Mouse (Mus musculus) embryonic facial prominence, embryonic 14.5 days (tissue): ENCODE measurements around the gene Dock10. TPM values are rescaled to one million over a fixed set of nuclear protein-coding genes. Genes with fewer than 3 reads are reported as not detected.

Experiments used
- ATAC-seq: fragments of 200-750 bp; cut with Nextera tagmentation; 2 replicates; pipeline ENCODE4 v1.8.0; 2017; ENCODE audit warnings: low read depth, moderate number of reproducible peaks, moderate TSS enrichment
- DNase-seq: peaks from one replicate; pipeline ENCODE4 v3.0.0-alpha.2; 2015; ENCODE audit warnings: low spot score
- H3K27ac ChIP-seq: fragments of 300-500 bp; sonication (generic); replicated peaks from 2 replicates; pipeline ENCODE4 v1.5.1; 2014; ENCODE audit warnings: low read depth, mild to moderate bottlenecking, low read length, moderate library complexity
- H3K27me3 ChIP-seq: fragments of 300-500 bp; sonication (generic); replicated peaks from 2 replicates; pipeline ENCODE4 v1.6.1; 2014; ENCODE audit warnings: low read length; ENCODE audit not compliant: control insufficient read depth, insufficient read depth
- H3K36me3 ChIP-seq: fragments of 300-500 bp; sonication (generic); 2 replicates; pipeline ENCODE4 v1.6.1; 2014; ENCODE audit warnings: low read length, mixed read lengths; ENCODE audit not compliant: control insufficient read depth, insufficient read depth
- H3K4me1 ChIP-seq: fragments of 300-500 bp; sonication (generic); 2 replicates; pipeline ENCODE4 v1.6.1; 2014; ENCODE audit warnings: antibody characterized with exemption, low read length; ENCODE audit not compliant: control insufficient read depth, insufficient read depth
- H3K4me2 ChIP-seq: fragments of 300-500 bp; sonication (generic); 2 replicates; pipeline ENCODE4 v1.6.1; 2014; ENCODE audit warnings: low read depth, mild to moderate bottlenecking, low read length, moderate library complexity, mixed read lengths
- H3K4me3 ChIP-seq: fragments of 300-500 bp; sonication (generic); 2 replicates; pipeline ENCODE4 v1.5.1; 2014; ENCODE audit warnings: low read depth, mild to moderate bottlenecking, low read length
- H3K9ac ChIP-seq: fragments of 300-500 bp; sonication (generic); 2 replicates; pipeline ENCODE4 v1.6.1; 2014; ENCODE audit warnings: low read depth, mild to moderate bottlenecking, low read length, moderate library complexity, mixed read lengths
- H3K9me3 ChIP-seq: fragments of 300-500 bp; sonication (generic); 2 replicates; pipeline ENCODE4 v1.6.1; 2016; ENCODE audit warnings: low read length; ENCODE audit not compliant: control insufficient read depth
- WGBS: fragments of 180-500 bp; shearing (Covaris S2); extraction: QIAGEN DNeasy Blood & Tissue Kit; methylation state at CpG from one replicate; pipeline ENCODE4 v1.1.7; 2014; 5-methylcytosine and 5-hydroxymethylcytosine counted together
- polyA plus RNA-seq: library from polyadenylated mRNA; unstranded; fragments of >200 nt; fragmentation: Nextera tagmentation; extraction: Ambion mirVana; gene quantifications from 2 replicates; pipeline ENCODE4 v1.2.1, GENCODE M21; 2014

Dock10 gene
- polyA plus RNA-seq, 1 experiment from 2014 or later, result 10.2 TPM

GRCm38 (mm10) chr1:80641288-80641687 lies 117.0 kb downstream of the Dock10 start:
- Histone ChIP-seq H3K4me1 (peaks cover 3% of the 10 kb centered on the region; the same call in 1 of the 2 replicates), H3K9me3 (no peaks in the 10 kb centered on the region), H3K36me3 (no peaks in the 10 kb centered on the region), H3K4me2 (no peak overlapping the region), H3K27me3 (no peaks in the 10 kb centered on the region), H3K9ac (no peak overlapping the region), H3K27ac (no peak overlapping the region), H3K4me3 (no peak overlapping the region)
- WGBS, result 84% methylated on average over 1 of the region's 1 CpGs
- DNase-seq (no peak), ATAC-seq (no peak)

GRCm38 (mm10) chr1:80639553-80639952 lies 118.8 kb downstream of the Dock10 start:
- no peak for ATAC-seq
- H3K4me1 ChIP-seq, result peaks cover 3% of the 10 kb centered on the region; the same call in 1 of the 2 replicates
- WGBS, result 87% methylated on average over 1 of the region's 1 CpGs

GRCm38 (mm10) chr1:80637214-80637705 lies 121.1 kb downstream of the Dock10 start:
- Histone ChIP-seq H3K4me2 (no peak overlapping the region), H3K27me3 (no peaks in the 10 kb centered on the region), H3K4me1 (peaks cover 3% of the 10 kb centered on the region; the same call in 1 of the 2 replicates), H3K9me3 (no peaks in the 10 kb centered on the region), H3K4me3 (no peak overlapping the region), H3K9ac (no peak overlapping the region), H3K36me3 (no peaks in the 10 kb centered on the region), H3K27ac (peak overlapping the region; percentile 16)
- ATAC-seq (peak; percentile 55; the same call in 1 of the 2 replicates), DNase-seq (peak; percentile 55)
- 40% methylated on average over 4 of the region's 4 CpGs for WGBS

More at GRCm38 (mm10) chr1:80639553-80639952, 118.8 kb downstream of the Dock10 start:
- no peaks in the 10 kb centered on the region for H3K27me3 ChIP-seq
- H3K4me2 ChIP-seq, result no peak overlapping the region
- no peak overlapping the region for H3K4me3 ChIP-seq
- no peak overlapping the region for H3K27ac ChIP-seq
- no peaks in the 10 kb centered on the region for H3K9me3 ChIP-seq
- DNase-seq, result no peak
- no peaks in the 10 kb centered on the region for H3K36me3 ChIP-seq
- no peak overlapping the region for H3K9ac ChIP-seq

- no peak overlapping the region for H3K4me3 ChIP-seq
- DNase-seq (no peak), ATAC-seq (no peak)
- H3K9ac ChIP-seq, result no peak overlapping the region
- no peak overlapping the region for H3K27ac ChIP-seq
- no peaks in the 10 kb centered on the region for H3K27me3 ChIP-seq
- H3K9me3 ChIP-seq, result no peaks in the 10 kb centered on the region
- H3K4me2 ChIP-seq, result no peak overlapping the region
- 93% methylated on average over 4 of the region's 4 CpGs for WGBS
- peaks cover 3% of the 10 kb centered on the region for H3K4me1 ChIP-seq
- no peaks in the 10 kb centered on the region for H3K36me3 ChIP-seq
Measured at GRCm38 (mm10) chr1:80635825-80636224, 122.5 kb downstream of the Dock10 start.

- Histone ChIP-seq H3K9me3 (no peaks in the 10 kb centered on the region), H3K27me3 (no peaks in the 10 kb centered on the region), H3K27ac (no peak overlapping the region), H3K4me2 (no peak overlapping the region), H3K36me3 (no peaks in the 10 kb centered on the region), H3K4me3 (no peak overlapping the region), H3K9ac (no peak overlapping the region), H3K4me1 (peaks cover 3% of the 10 kb centered on the region)
- 82% methylated on average over 4 of the region's 4 CpGs for WGBS
- ATAC-seq (no peak), DNase-seq (no peak)
Measured at GRCm38 (mm10) chr1:80633536-80633935, 124.8 kb downstream of the Dock10 start.

GRCm38 (mm10) chr1:80630179-80631149 lies 127.9 kb downstream of the Dock10 start:
- Histone ChIP-seq H3K4me2 (no peak overlapping the region), H3K4me3 (no peak overlapping the region), H3K9me3 (no peaks in the 10 kb centered on the region), H3K27me3 (no peaks in the 10 kb centered on the region), H3K4me1 (no peaks in the 10 kb centered on the region; the same call in 1 of the 2 replicates), H3K27ac (no peak overlapping the region), H3K9ac (no peak overlapping the region), H3K36me3 (no peaks in the 10 kb centered on the region)
- ATAC-seq (0 out of 2 replicates have a peak, but pooled peaks have one; percentile 41), DNase-seq (peak; percentile 71)
- WGBS, result 43% methylated on average over 5 of the region's 5 CpGs

- H3K9me3 ChIP-seq, result no peaks in the 10 kb centered on the region
- no peaks in the 10 kb centered on the region for H3K27me3 ChIP-seq
- no peak for DNase-seq
- no peak overlapping the region for H3K27ac ChIP-seq
- H3K4me2 ChIP-seq, result no peak overlapping the region
- H3K9ac ChIP-seq, result no peak overlapping the region
- ATAC-seq, result no peak
- H3K4me1 ChIP-seq, result no peaks in the 10 kb centered on the region; the same call in 1 of the 2 replicates
- H3K36me3 ChIP-seq, result no peaks in the 10 kb centered on the region
- no peak overlapping the region for H3K4me3 ChIP-seq
Measured at GRCm38 (mm10) chr1:80628054-80628453, 130.3 kb downstream of the Dock10 start.

- H3K4me1 ChIP-seq, result no peaks in the 10 kb centered on the region; the same call in 1 of the 2 replicates
- H3K36me3 ChIP-seq, result no peaks in the 10 kb centered on the region
- DNase-seq (no peak), ATAC-seq (no peak)
- no peak overlapping the region for H3K4me3 ChIP-seq
- H3K9me3 ChIP-seq, result no peaks in the 10 kb centered on the region
- no peak overlapping the region for H3K27ac ChIP-seq
- H3K4me2 ChIP-seq, result no peak overlapping the region
- H3K9ac ChIP-seq, result no peak overlapping the region
- 81% methylated on average over 4 of the region's 4 CpGs for whole genome bisulfite sequencing
- H3K27me3 ChIP-seq, result no peaks in the 10 kb centered on the region
Measured at GRCm38 (mm10) chr1:80626800-80627199, 131.5 kb downstream of the Dock10 start.
